Mouse (Mus musculus): Measurements from ENCODE around the gene Cnot9. TPM values are rescaled to one million over a fixed set of nuclear protein-coding genes. Genes with fewer than 3 reads are reported as not detected.
"Not testable (repeated sequence)": the region's sequence is repeated elsewhere in the genome, so short reads cannot be mapped to it uniquely, and the experiment has no call there.

Cnot9 gene
- total RNA-seq (2015): 36.8 and 40.0 TPM in 2 replicates
- total RNA-seq (2017): 58.0 and 71.2 TPM in 2 replicates

DNA sequence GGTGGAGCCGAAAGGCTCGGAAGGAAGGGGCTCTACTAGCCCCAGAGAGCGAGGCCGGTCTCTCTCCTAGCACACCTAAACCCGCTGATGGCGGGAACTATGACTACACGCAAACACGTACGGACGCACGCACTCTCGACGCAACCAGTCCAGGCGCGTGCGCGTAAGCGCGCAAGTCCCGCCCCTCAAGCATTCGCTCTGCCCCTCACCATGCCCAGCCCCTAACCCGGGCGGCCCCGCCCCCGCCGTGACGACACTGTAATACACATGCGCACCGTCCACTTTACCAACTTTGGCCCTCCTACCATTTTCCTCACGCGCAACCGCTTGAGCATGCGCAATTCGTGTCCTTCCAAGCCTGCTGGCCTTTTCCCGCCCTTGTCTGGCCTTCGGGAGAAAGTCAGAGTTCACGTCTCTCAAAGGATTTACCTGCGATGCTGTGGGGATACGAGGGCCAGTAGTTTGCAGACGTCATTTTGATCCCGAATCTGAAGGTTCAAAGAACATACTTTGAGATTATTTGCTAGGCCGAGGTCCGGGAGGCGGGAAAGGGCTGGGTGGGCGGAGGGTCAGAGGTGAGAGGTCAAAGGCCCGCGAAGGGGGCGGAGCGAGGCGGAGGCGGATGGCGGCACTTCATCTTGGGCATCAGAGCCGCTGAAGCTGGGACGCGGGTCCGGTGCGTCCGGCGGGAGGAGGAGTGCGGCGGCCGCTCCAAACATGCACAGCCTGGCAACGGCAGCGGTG lies at the start of gene Cnot9:
Cnot9 (plus strand) TSS at position 338 of the 744 bp plus-strand sequence.
- ATAC-seq (ENCODE audit: poor library complexity, severe bottlenecking): peak; percentile 96

DNA sequence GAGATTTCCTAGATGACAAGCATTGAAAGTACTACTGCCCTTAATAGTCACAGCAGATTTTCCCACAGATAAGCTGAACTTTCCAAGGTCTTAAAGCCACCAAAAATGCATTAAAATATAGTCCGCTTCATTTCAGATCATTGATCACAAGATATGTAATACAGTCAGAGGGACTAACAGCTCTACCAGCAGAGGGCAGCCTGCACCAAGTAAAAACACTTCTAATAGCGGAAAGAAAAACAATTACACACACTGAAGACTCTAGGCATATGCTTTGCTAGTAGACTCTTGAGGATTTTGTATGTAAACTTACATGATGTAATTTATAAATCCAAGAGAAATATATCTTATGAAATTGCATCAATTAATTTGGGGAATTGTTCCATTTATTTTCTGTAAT lies 45.6 kb upstream of the Cnot9 start:
- ATAC-seq (ENCODE audit: poor library complexity, severe bottlenecking): no peak

DNA sequence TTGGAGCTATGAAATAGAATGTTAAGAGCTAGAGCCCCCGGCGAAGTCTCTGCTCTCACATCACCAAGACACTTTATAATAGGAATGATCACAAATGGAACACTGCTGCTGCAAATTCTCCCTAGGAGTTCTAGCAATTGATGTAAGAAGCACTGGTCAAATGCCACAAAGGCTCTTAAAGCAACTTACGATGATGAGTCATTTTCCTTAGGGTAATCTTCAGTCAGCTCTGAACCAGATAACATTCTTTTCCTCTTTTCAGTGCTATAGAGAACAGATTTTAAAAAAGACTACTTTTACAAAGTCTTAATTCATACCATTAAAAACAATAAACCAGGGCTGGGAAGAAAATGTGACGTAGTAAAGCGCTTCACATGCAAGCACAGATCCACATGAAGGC lies 20.1 kb upstream of the Cnot9 start:
- no peak for ATAC-seq (ENCODE audit: poor library complexity, severe bottlenecking)

DNA sequence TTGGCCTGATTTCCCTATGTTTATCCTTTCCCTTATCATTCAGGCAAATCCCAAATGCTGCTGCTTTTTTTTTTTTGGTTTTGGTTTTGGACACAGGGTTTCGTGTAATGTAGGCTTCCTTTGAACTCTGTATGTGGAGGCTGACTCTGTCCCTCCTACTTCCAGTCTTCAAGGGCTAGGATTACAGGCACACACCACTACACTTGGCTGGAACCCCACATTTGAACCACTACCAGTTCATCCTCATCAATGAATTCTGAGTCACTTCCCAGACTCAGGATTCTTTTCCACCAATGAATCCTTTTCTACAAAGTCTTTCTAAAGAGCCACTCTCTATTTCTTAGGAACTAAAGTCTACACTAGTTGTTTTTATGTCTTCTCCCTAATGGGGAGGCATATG lies 4.8 kb upstream of the Cnot9 start:
- ATAC-seq (ENCODE audit: poor library complexity, severe bottlenecking): no peak

DNA sequence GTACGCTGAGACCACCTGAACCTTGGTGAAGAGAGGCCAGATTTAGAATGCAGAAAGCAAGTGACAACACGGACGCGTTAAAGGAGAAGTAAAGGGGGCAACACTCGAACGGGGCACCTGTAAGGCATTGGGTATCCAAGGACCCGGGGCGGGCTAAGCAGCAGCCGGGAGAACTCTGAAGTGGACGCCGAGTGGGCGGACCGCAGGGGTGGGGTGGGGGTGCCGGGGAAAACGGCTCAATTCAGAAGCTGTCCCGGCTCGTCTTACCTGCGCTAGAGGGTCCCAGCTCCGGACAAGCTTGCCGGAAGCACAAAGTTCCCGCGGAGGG lies 501 bp upstream of the Cnot9 start:
- no peak for ATAC-seq (ENCODE audit: poor library complexity, severe bottlenecking)

DNA sequence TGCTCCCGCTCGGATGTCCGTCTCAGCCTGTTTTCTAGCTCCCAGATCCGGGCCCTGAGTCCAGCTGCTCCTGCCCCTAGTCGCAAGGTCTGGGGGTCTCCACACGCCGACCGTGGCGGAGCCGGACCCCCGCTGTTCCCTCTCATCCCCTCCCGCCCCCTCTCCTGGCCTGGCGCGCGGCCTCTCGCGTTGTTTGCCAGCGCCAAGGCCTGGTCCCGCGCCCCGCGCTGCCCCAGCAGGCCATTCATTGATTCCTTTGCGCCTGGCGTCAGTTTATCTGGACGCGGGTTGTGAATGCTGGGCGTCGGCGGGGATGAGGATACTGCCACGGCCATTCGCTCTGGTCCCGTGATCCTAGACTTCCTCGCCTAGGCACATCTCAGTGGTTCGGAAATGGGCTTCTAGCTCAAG lies 618 bp downstream of the Cnot9 start:
- 0 out of 2 replicates have a peak, but pooled peaks have one; percentile 7 for ATAC-seq (ENCODE audit: poor library complexity, severe bottlenecking)

DNA sequence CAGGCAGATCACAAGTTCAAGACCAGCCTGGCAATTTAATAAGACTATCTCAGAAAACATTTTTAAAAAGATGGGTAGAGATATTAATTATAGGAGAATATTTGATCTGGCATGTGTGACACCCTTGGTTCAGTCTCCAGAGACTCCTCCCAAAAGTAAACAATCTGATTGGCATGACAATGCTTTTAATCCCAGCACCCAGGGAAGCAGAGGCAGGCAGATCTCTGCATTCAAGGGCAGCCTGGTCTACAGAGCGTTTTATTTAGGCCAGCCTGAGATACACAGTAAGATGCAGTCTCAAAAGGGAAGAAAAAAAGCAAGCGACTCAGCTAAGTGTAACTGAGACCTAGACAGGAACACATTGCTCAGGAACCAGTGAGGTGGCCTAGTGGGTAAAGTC lies 1.9 kb downstream of the Cnot9 start:
- no peak for ATAC-seq (ENCODE audit: poor library complexity, severe bottlenecking)

DNA sequence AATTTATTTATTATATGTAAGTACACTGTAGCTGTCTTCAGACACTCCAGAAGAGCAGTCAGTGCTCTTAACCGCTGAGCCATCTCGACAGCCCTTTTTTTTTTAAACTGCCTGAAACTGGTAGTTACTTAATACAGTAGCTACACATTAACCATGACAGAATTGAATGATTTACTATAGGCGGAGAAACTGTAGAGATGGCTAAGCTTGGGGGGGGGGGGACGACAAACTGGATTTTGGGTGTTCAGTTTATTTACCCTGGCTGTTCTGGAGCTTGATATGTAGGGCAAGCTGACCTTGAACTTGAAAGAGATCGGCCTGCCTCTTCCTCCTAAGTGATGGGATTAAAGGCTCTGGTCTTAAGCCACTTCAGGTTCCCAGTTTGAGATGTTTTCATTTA lies 5.4 kb downstream of the Cnot9 start:
- no peak for ATAC-seq (ENCODE audit: poor library complexity, severe bottlenecking)

DNA sequence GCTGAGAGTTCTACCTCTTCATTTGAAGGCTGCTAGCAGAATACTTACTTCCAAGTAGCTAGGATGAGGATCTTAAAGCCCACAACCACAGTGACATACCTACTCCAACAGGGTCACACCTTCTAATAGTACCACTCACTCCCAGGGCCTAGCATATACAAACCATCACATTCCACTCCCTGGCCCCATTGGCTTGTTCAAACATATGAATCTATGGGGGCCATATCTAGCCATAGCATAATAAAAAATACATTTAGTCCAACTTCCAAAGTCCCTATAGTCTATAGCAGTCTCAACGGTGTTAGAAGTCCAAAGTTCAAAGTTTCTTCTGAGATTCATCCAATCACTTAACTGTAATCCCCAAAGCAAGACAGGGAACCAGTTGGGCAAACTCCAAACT lies 7.1 kb downstream of the Cnot9 start:
- not testable (repeated sequence) for ATAC-seq (ENCODE audit: poor library complexity, severe bottlenecking)

DNA sequence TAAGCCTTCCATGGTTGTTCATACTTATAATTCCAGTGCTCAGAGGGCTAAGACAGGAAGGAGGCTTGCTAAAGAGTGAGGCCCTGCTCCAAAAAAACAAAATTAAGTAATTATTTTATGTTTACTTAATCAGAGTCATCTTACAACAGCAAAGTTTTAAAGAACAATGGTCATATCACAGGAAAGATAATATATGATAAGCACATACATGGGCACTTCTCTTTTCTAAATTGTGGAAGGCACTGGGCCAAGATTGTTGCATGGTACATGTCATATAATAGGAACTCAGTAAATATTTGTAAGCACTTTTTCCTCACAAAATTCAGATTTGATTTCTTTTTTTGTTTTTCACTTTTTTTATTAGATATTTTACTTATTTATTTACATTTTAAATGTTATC lies 14.0 kb downstream of the Cnot9 start:
- no peak for ATAC-seq (ENCODE audit: poor library complexity, severe bottlenecking)

DNA sequence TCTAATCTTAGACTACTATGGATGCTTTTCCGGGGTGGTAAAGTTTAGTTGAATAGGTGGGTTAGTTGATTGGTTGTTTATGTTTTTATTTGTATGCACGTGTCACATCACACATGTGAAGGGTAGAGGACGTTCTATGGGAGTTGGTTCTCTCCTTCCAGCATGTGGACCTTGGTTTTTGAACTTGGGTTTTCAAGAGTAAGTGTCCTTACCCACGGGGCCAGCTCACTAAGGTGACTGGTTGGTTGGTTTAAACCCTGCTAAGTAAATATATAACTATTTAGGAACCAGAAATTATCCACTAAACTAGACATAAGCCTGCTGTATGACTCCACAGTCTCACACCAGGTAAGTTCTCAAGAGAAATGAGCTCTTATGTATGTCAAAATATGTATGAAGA lies 18.9 kb downstream of the Cnot9 start:
- no peak for ATAC-seq (ENCODE audit: poor library complexity, severe bottlenecking)

DNA sequence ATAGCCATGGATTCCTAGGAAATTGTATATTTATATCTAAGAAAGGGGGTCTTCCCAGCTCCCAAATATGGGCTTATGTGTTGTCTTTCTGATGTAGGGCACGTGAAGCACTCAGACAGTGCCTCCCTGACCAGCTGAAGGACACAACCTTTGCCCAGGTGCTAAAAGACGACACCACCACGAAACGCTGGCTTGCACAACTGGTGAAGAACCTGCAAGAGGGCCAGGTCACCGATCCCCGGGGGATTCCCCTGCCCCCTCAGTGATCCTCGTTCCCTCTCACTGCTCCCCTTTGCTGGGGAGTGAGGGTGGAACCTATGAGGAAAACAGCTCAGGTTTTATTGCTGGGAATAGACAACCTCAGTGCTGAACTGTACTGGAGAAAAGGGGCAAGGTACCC lies 22.7 kb downstream of the Cnot9 start:
- ATAC-seq (ENCODE audit: poor library complexity, severe bottlenecking): no peak

DNA sequence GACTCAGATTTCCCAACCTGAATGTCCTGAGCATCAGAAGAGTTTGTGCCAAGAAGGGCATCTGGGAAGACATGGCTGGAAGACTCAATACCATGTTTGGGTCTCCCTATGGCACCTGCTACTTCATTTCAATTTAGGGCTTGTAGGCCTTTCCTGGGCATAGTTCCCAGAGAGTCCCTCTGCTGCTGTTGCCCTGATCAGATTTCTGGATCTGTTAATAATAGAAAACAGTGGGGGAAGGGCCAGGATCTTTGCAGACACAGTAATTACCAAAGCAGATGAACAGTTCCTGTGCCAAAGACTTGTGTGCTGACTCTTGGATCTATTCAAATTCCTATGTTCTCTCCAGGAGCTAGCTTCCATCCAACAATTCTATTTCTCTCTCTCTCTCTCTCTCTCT lies 32.8 kb downstream of the Cnot9 start:
- ATAC-seq (ENCODE audit: poor library complexity, severe bottlenecking): no peak

DNA sequence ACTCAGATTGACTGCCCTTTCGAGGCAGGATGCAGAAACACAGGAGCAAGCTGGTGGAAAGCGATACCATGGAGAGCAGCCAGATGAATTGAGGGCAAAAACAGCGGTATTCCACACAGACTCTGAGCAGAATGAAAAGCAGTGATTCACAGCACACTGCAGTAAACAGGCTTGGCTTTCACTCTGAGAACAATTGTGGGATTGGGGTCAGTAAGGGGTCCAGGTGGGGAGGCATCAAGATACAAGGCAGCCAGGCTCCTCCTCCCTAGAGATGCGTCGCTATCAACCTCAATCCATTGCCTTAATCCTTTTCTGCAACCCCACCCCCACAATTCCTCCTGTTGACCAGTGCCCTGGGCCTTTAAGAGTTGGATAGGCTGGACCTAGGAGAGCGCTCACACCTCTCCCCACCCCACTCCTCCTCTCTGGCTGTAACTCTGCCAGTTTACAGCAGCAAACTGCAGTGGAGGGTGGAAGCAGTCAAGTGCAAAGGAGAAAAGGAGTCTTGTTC lies 36.6 kb downstream of the Cnot9 start, which contains the start of gene Plcd4:
Plcd4 (plus strand) TSS at position 438 of the 511 bp plus-strand sequence.
- no peak for ATAC-seq (ENCODE audit: poor library complexity, severe bottlenecking)

DNA sequence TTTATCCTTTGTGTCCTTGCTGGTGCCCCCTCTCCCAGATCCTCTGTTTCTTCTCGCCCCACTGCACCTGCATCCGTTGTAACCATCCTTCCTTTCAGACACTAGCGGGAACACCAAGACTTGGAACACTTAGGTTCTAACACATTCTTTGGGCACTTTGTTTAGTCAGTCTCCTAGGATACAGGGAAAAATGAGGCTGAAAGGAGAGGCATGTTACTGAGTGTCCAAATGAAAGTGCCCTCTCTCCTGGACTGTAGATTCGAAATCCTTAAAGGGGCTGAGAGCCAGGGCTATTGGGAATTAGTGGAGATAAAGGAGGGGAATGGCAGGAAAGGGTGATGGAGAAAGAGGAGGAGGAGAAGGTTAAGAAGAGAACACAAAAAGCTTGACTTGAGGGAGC lies 38.3 kb downstream of the Cnot9 start, which contains the start of gene Usp37:
Usp37 (minus strand) TSS at position 101 of the 400 bp plus-strand sequence.
- no peak for ATAC-seq (ENCODE audit: poor library complexity, severe bottlenecking)

DNA sequence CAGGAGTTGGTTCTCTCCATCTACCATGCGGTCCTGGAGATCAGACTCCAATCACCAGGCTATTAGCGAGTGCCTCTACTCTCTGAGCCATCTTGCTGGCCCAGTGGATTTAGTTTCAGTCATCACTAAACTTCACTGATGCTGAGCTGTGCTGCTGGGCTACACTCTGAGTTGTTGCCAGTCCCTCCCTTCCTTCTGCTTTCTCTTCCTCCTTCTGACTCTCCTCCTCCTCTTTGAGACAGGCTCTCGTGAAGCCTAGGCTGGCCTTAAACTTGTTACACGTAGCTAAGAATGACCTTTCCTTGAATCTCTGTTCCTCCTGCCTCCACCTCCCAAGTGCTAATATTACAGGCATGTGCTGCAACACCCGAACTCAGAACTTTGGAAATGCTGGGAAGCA lies 53.2 kb downstream of the Cnot9 start:
- ATAC-seq (ENCODE audit: poor library complexity, severe bottlenecking): peak; percentile 82

DNA sequence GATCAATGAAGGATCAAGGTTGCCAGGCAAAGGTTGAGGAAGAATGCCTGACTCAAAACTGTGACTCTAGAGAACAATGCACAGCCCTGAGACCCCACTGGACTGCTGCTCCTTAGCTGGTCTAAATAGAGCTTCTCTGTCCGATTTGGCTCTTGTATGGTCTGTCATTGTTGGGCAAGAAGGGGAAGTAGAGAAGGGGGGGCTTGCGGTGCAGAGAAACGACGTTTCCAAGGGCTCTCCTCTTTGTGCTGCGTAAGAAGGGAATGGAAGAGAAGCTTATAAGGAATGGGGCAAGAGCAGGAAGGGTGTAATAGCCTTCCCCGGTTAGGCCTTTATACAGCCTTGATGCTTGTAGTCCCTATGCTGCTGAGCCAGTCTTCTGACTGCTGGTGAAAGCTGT lies 60.0 kb downstream of the Cnot9 start:
- ATAC-seq (ENCODE audit: poor library complexity, severe bottlenecking): peak; percentile 30; the same call in 1 of the 2 replicates

DNA sequence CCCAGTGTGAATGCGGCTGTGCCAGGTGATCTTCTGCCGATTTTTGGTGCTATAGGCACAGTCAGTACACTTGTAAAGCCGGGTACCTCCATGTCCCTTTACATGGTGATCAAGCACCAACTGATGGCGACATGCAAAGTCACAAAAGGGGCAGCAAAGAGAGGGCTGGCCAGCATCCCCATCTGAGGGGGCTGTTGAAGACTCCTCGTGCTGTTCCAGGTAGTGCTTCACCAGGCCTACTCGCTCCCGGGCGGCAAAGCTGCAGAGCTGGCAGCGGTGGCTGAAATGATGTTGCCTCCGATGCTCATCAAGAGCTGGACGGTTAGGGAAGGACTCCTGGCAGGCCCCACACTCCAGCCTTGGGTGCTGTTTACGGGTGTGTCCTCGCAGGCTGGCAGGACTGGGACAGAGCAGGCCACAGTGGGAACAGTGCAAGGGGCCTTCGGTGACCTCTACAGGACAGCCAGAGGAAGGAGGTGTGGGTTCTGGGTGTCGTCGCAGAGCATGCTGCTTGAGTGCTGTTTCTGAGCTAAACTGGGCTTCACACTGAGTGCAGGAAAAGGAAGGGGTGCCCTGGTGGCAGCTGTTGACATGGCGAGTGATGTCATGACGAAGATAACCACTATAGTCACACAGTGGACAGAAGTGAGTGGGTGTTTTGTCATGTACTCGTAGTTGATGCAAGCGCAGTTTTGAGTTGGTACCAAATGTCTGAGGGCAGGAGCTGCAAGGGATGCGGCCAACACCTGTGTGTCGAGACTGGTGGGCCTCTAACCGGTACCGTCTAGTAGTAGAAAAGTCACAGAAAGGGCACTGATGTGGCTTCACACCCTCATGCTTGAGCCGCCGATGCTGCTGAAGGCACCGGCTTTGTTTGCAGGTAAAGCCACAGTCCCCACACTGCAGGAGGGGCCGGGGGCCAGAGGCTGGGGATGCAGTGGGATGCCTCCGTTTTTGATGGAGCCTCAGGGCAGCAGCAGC lies 64.2 kb downstream of the Cnot9 start:
- no peak for ATAC-seq (ENCODE audit: poor library complexity, severe bottlenecking)
